In genomic region chr2:43841644-43842043, GRCm38 (mm10) we compare ENCODE assay signal across 9 mouse cellular contexts.
DNase-seq lines count a peak whose midpoint lies in the region; ATAC-seq and TF ChIP-seq lines count a peak whose summit lies in the region.
"Had no signal": no experiment of that assay in that cellular context is flagged by ENCODE, and none has a peak within 500 bp of the region (broad histone marks: within the 10 kb centered on the region; RNA-seq: fewer than 3 reads in every experiment).

No protein-coding gene starts in this region.

- H3K4me1 ChIP-seq in limb, embryonic 14.5 days (ENCODE audit: control insufficient read depth, insufficient read depth, low read length) = no peaks in the 10 kb centered on the region
- no peaks in the 10 kb centered on the region for H3K4me1 ChIP-seq in limb, embryonic 10.5 days
- H3K4me1 ChIP-seq: lung, embryonic 15.5 days had no signal

- WGBS in limb, embryonic 14.5 days = 72% methylated on average over 5 of the region's 5 CpGs
- WGBS in limb, embryonic 10.5 days = 94% methylated on average over 5 of the region's 5 CpGs

- no peak overlapping the region for H3K4me3 ChIP-seq in limb, embryonic 14.5 days (replicated peaks; ENCODE audit: low read length)
- no peak overlapping the region for H3K4me3 ChIP-seq in limb, embryonic 10.5 days
- H3K4me3 ChIP-seq: lung, embryonic 15.5 days had no signal

- H3K27me3 ChIP-seq in limb, embryonic 14.5 days (ENCODE audit: control insufficient read depth, insufficient read depth, low read length) = no peaks in the 10 kb centered on the region
- no peaks in the 10 kb centered on the region for H3K27me3 ChIP-seq in limb, embryonic 10.5 days (ENCODE audit: low read depth, poor library complexity, severe bottlenecking)
- H3K27me3 ChIP-seq: lung, embryonic 15.5 days had no signal

- no peak for ATAC-seq in limb, embryonic 14.5 days (ENCODE audit: low FRiP score, low read depth)
- no peak for ATAC-seq in erythroid progenitor cell, adult 5-6 weeks (replicated peaks; ENCODE audit: low FRiP score, poor library complexity, severe bottlenecking)

- H3K4me2 ChIP-seq in limb, embryonic 14.5 days (replicated peaks; ENCODE audit: low read depth, low read length, severe bottlenecking) = no peak overlapping the region
- H3K4me2 ChIP-seq: lung, embryonic 15.5 days had no signal

- no peak overlapping the region for H3K27ac ChIP-seq in limb, embryonic 14.5 days (replicated peaks; ENCODE audit: low read depth, low read length)
- no peak overlapping the region for H3K27ac ChIP-seq in limb, embryonic 10.5 days
- H3K27ac ChIP-seq: lung, embryonic 15.5 days had no signal

- H3K36me3 ChIP-seq in limb, embryonic 14.5 days (ENCODE audit: control insufficient read depth, insufficient read depth, low read length) = no peaks in the 10 kb centered on the region
- H3K36me3 ChIP-seq in limb, embryonic 10.5 days = no peaks in the 10 kb centered on the region
- H3K36me3 ChIP-seq: lung, embryonic 15.5 days had no signal

- no peak for TF ChIP-seq POLR2A in limb, embryonic 14.5 days (IDR thresholded peaks at IDR 0.05; ENCODE audit: borderline replicate concordance, extremely low read depth, insufficient read depth, insufficient read length)

- DNase-seq in cerebellum, postnatal 10 days = peak; percentile 65 to 69
- DNase-seq in cerebellum, postnatal 4 days (ENCODE audit: low spot score in 2 of 2) = no peak
- DNase-seq in limb, embryonic 14.5 days (ENCODE audit: low spot score) = peak; percentile 3
- DNase-seq in limb, embryonic 10.5 days (ENCODE audit: low spot score) = no peak
- DNase-seq in kidney, postnatal 36 days = peak; percentile 53 to 69
- DNase-seq in right cerebral cortex, adult 2 months (ENCODE audit: low spot score in 2 of 2) = peak; percentile 22 to 55
- DNase-seq in MN1 (ENCODE audit: low spot score) = no peak

- H3K9ac ChIP-seq in limb, embryonic 14.5 days (ENCODE audit: low read depth, low read length, severe bottlenecking) = no peak overlapping the region
- H3K9ac ChIP-seq: lung, embryonic 15.5 days had no signal

- no peaks in the 10 kb centered on the region for H3K9me3 ChIP-seq in limb, embryonic 14.5 days (ENCODE audit: control insufficient read depth, low read length)
- H3K9me3 ChIP-seq in limb, embryonic 10.5 days (replicated peaks) = no peaks in the 10 kb centered on the region
- H3K9me3 ChIP-seq: lung, embryonic 15.5 days had no signal

Comparison
In these comparisons a context has a peak if more than half of its experiments do, and no peak if none do; other contexts are left out.
1. DNase-seq: peak in cerebellum, postnatal 10 days (2 of 2), limb, embryonic 14.5 days (single experiment), kidney, postnatal 36 days (2 of 2) and right cerebral cortex, adult 2 months (2 of 2); none in cerebellum, postnatal 4 days (0 of 2), limb, embryonic 10.5 days (single experiment) and MN1 (single experiment).